Mouse (Mus musculus) liver, embryonic 14.5 days (tissue): ENCODE measurements at regions not wholly inside any gene's neighbourhood (a gene's known extent, or its start where the extent isn't known, plus 50 kb on each side); places are given as distances from the start of the nearest gene placed in this dataset.

Experiments
- CTCF ChIP-seq: IDR thresholded peaks from 2 replicates; pipeline ENCODE4 v1.5.1; 2016; ENCODE audit warnings: antibody characterized with exemption, low read depth, control low read depth
- EP300 ChIP-seq: IDR thresholded peaks from 2 replicates; pipeline ENCODE4 v1.6.1; 2016; ENCODE audit warnings: antibody characterized with exemption, low read depth

- TF ChIP-seq CTCF (no peak), EP300 (no peak)
These were observed 208.5 kb downstream of the Tgfb2 start for GRCm38 (mm10) chr1:186497333-186497732.
